Mouse (Mus musculus) kidney, embryonic 15.5 days (tissue): ENCODE data around the gene Zfp39. TPM values are rescaled to one million over a fixed set of nuclear protein-coding genes. Genes with fewer than 3 reads are reported as not detected.

Experiments used
- ATAC-seq: fragments of 200-750 bp; cut with Nextera tagmentation; replicated peaks from 2 replicates; pipeline ENCODE4 v1.8.0; 2017; ENCODE audit warnings: moderate TSS enrichment; ENCODE audit not compliant: low FRiP score
- H3K27ac ChIP-seq: fragments of 300-500 bp; sonication (generic); 2 replicates; pipeline ENCODE4 v1.5.1; 2015; ENCODE audit warnings: mild to moderate bottlenecking, inconsistent platforms
- H3K27me3 ChIP-seq: fragments of 300-500 bp; sonication (generic); 2 replicates; pipeline ENCODE4 v1.6.1; 2015; ENCODE audit warnings: inconsistent platforms
- H3K36me3 ChIP-seq: fragments of 300-500 bp; sonication (generic); 2 replicates; pipeline ENCODE4 v1.6.1; 2015; ENCODE audit warnings: inconsistent platforms
- H3K4me1 ChIP-seq: fragments of 300-500 bp; sonication (generic); 2 replicates; pipeline ENCODE4 v1.6.1; 2015; ENCODE audit warnings: inconsistent platforms
- H3K4me2 ChIP-seq: fragments of 300-500 bp; sonication (generic); 2 replicates; pipeline ENCODE4 v1.6.1; 2015; ENCODE audit warnings: moderate library complexity, mild to moderate bottlenecking, inconsistent platforms
- H3K4me3 ChIP-seq: fragments of 300-500 bp; sonication (generic); replicated peaks from 2 replicates; pipeline ENCODE4 v1.5.1; 2015; ENCODE audit warnings: mild to moderate bottlenecking, inconsistent platforms
- H3K9ac ChIP-seq: fragments of 300-500 bp; sonication (generic); 2 replicates; pipeline ENCODE4 v1.6.1; 2015; ENCODE audit warnings: mild to moderate bottlenecking, inconsistent platforms
- H3K9me3 ChIP-seq: fragments of 300-500 bp; sonication (generic); replicated peaks from 2 replicates; pipeline ENCODE4 v1.6.1; 2016; ENCODE audit warnings: inconsistent platforms
- WGBS: fragments of 180-500 bp; shearing (Covaris S2); methylation state at CpG from one replicate; pipeline ENCODE4 v1.1.7; 2015; ENCODE audit warnings: mixed read lengths; 5-methylcytosine and 5-hydroxymethylcytosine counted together
- polyA plus RNA-seq: library from polyadenylated mRNA; unstranded; fragments of >200 nt; fragmentation: Nextera tagmentation; extraction: Ambion mirVana; gene quantifications from 2 replicates; pipeline ENCODE4 v1.2.1, GENCODE M21; 2015

The Zfp39 gene
- polyA plus RNA-seq, 1 experiment from 2014 or later, result 6.9 TPM

DNA sequence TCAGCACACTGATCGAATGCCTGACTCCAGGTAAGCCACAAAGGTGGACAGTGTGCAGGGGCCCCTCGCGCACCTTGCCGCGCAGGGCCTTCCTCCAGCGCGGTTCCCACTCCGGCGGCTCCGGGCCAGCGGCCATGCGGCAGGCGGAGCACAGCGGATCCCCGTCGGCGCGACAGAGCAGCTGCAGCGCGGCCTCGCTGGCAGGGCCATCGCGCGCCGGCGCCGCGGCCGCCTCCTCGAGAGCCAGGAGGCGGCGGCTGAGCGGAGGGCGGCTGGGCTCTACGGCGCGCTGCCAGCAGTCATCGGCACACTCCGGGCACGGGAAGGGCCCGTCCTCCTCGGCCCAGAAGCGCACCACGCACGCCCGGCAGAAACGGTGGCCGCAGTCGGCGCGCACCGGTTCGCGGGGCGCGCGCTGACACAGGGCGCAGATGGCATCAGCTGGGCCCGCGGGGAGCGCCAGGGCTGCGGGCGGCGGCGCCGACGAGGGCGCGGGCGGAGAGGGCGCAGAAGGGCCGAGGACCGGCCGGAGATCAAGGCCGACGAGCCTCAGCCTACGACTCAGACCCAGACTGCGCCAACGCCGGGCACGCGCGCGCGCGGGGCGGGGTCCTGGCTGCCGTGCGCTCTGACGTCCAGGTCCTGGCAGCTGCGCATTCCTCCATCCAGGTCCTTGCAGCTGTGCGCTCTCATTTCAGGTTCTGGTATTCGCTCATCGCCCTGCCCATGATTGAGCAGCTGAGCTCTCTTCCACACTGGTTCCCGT, 34.5 kb upstream of the Zfp39 start, which contains the start of gene Rnf187:
TSS of gene Rnf187 (minus strand) at position 595 of the 766 bp plus-strand sequence.
- H3K27me3 ChIP-seq, result no peaks in the 10 kb centered on the region
- under 1% methylated on average over 92 of the region's 95 CpGs for WGBS
- peak within 1 kb of the TSS; percentile 98 for H3K4me3 ChIP-seq
- H3K9ac ChIP-seq, result peak within 1 kb of the TSS; percentile 99
- H3K4me2 ChIP-seq, result peak within 1 kb of the TSS; percentile 91
- peaks cover 34% of the 10 kb centered on the region for H3K36me3 ChIP-seq
- no peaks in the 10 kb centered on the region for H3K9me3 ChIP-seq
- peak within 1 kb of the TSS; percentile 96 for H3K27ac ChIP-seq
- peaks cover 25% of the 10 kb centered on the region for H3K4me1 ChIP-seq
- peak; percentile 96 for ATAC-seq

DNA sequence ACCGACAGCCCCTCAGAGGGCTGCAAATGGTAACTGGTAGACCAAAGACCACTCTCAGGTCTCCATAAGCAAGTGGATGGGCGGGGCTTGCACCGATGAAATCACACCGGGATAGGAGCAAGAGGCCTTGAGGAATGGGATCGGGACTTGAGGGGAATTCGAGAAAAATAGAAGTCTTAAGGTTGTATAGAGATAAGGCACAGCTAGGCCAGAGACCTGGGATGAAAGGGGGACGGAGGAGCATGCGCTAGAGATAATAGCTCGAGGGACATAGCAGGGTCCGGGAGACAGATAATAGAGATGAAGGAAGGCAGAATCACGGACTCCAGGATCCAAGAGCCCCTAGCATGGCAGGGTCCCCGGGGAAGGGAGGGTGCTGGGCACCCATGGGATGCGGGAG, 33.9 kb upstream of the Zfp39 start:
- Histone ChIP-seq H3K36me3 (peaks cover 40% of the 10 kb centered on the region), H3K4me2 (peak overlapping the region; percentile 91), H3K9ac (peak overlapping the region; percentile 99), H3K4me3 (peak overlapping the region; percentile 98), H3K27me3 (no peaks in the 10 kb centered on the region), H3K9me3 (no peaks in the 10 kb centered on the region), H3K4me1 (peaks cover 23% of the 10 kb centered on the region), H3K27ac (peak overlapping the region; percentile 96)
- WGBS, result 1% methylated on average over 13 of the region's 13 CpGs
- no peak for ATAC-seq

DNA sequence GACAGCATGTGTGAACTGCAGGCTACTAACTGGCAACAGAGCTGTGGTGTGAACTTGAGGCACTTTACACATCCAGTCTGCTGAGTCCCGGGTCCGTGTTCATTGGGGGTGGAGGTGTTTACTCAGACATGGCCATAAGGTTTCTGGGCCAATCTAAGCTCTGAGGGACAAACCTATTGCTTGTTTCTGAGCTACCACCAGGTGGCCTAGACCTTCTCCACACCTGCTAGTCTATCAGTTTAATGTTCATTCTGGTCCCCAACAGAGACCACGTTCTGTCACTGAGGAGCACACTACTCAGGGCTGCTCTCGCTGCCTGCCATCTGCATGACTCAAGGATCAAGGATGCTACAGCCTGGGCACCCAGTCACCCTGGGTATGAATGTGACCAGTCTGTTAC, 27.6 kb upstream of the Zfp39 start:
- Histone ChIP-seq H3K9me3 (no peaks in the 10 kb centered on the region), H3K27me3 (no peaks in the 10 kb centered on the region), H3K36me3 (peaks cover 56% of the 10 kb centered on the region), H3K27ac (no peak overlapping the region), H3K9ac (no peak overlapping the region), H3K4me1 (peaks cover 15% of the 10 kb centered on the region), H3K4me3 (no peak overlapping the region), H3K4me2 (no peak overlapping the region)
- 57% methylated on average over 4 of the region's 4 CpGs for WGBS
- ATAC-seq, result no peak

DNA sequence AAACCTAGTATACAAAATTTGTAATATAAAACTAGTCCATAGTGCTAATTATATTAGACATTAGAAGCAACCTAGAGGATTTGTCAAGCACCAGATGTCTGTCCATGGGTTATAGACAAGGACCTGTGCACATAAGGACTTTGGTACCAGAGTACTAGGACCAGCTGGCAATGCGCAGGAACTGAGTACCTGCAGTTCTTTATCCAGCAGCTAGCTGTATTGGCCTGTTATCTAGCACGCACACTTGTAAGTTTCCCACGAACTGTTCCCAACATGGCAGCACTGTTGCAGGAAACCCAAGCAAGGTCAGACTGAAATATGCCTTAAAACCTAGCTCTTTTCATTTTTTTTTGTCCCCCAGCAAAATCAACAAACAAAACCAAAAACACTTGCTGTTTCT, 26.2 kb upstream of the Zfp39 start:
- Histone ChIP-seq H3K27me3 (no peaks in the 10 kb centered on the region), H3K4me1 (peaks cover 14% of the 10 kb centered on the region; the same call in 1 of the 2 replicates), H3K4me2 (no peak overlapping the region), H3K9me3 (no peaks in the 10 kb centered on the region), H3K4me3 (no peak overlapping the region), H3K27ac (no peak overlapping the region), H3K9ac (no peak overlapping the region), H3K36me3 (peaks cover 43% of the 10 kb centered on the region)
- 92% methylated on average over 3 of the region's 3 CpGs for WGBS
- no peak for ATAC-seq

DNA sequence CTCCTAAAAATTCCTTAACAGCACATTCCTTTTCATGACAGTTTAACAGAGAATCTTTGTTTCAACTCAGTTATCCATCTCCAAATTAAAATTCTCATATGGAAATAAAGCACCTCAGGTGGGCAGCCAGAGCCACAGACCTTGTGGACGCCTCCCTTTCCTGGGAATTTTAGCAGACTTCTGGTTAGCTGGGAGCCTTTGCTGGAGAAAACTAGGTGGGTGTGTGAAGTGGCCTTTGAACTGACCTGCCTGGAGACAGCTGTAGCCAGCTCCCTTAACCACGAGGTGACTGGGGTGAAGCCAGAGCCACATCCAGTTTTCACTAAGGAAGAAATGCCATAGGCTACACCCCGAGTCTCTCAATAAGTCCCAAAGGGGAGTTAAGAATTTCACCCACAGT, 25.6 kb upstream of the Zfp39 start:
- Histone ChIP-seq H3K4me1 (peaks cover 14% of the 10 kb centered on the region; the same call in 1 of the 2 replicates), H3K9ac (no peak overlapping the region), H3K4me3 (no peak overlapping the region), H3K9me3 (no peaks in the 10 kb centered on the region), H3K36me3 (peaks cover 40% of the 10 kb centered on the region), H3K27ac (peak overlapping the region; percentile 73), H3K4me2 (no peak overlapping the region), H3K27me3 (no peaks in the 10 kb centered on the region)
- ATAC-seq, result no peak
- 45% methylated on average over 3 of the region's 3 CpGs for WGBS

DNA sequence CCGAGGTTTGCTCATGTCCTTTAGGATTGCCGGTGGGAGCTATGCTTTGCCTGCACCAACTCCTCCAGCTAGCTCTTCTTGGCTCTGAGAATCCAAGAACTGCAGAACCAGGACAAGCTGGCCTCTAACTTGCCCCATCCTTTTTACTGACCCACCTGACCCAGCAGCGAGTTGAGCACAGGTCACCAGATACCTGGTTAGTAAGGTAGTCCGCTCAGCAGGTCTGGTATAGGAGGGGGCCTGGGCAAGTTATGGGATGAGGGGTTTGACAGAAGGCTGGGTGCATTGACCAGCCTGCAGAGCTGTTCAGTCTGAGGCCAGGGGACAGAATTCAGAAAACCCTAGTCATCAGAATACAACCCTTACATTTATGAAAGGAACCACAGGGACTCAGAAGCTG, 25.0 kb upstream of the Zfp39 start:
- 80% methylated on average over 4 of the region's 4 CpGs for WGBS
- Histone ChIP-seq H3K9me3 (no peaks in the 10 kb centered on the region), H3K27ac (peak overlapping the region; percentile 22; the same call in 1 of the 2 replicates), H3K4me2 (no peak overlapping the region), H3K27me3 (no peaks in the 10 kb centered on the region), H3K36me3 (peaks cover 34% of the 10 kb centered on the region), H3K4me3 (no peak overlapping the region), H3K4me1 (peaks cover 14% of the 10 kb centered on the region; the same call in 1 of the 2 replicates), H3K9ac (no peak overlapping the region)
- no peak for ATAC-seq

DNA sequence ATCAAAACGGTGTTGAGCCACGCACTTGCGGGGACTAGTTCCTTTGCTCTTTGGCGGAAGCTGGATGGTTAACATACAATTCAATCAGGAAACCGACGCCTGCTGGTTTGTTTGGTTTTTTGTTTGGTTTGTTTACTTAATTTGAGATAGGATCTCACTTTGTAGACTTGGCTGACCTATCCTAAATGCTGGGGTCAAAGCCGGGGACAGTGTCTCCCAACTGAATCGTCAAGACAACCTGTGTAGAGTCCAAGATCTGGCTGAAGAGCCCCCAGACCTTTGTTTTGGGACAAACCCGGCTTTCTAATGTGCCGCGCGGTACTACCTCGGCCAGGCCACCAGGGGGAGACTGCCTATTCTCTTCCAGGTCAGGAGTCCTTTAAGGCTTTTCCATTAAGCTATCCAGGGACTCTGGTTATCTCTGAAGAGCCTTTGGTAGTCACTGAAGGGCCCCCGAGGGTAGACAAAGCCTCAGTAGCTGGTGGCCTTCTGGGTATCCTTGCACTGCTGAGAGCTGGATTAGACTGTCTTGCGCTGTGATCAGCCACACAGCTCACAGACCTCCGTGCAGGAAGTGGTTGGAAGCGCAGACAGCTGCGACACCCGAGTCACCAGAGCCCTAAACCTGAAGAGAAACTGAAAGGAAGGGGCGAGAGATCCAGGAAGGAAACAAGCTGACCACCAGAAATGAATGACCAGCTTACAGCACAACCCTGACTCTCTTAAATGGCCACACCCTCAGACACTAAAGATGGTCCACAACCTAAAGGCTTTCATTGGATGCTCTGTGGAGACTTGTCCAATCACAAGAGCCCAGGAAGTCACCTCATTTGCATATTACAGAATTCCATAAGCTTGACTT, 24.0 kb upstream of the Zfp39 start:
- H3K4me3 ChIP-seq, result peak overlapping the region; percentile 26
- H3K4me2 ChIP-seq, result peak overlapping the region; percentile 45
- peaks cover 14% of the 10 kb centered on the region; the same call in 1 of the 2 replicates for H3K4me1 ChIP-seq
- H3K36me3 ChIP-seq, result peaks cover 23% of the 10 kb centered on the region
- WGBS, result 34% methylated on average over 20 of the region's 20 CpGs
- H3K9me3 ChIP-seq, result no peaks in the 10 kb centered on the region
- peak overlapping the region; percentile 74 for H3K27ac ChIP-seq
- H3K9ac ChIP-seq, result 0 out of 2 replicates have a peak overlapping the region, but pooled peaks have one; percentile 14
- no peaks in the 10 kb centered on the region for H3K27me3 ChIP-seq
- ATAC-seq, result peak; percentile 75

DNA sequence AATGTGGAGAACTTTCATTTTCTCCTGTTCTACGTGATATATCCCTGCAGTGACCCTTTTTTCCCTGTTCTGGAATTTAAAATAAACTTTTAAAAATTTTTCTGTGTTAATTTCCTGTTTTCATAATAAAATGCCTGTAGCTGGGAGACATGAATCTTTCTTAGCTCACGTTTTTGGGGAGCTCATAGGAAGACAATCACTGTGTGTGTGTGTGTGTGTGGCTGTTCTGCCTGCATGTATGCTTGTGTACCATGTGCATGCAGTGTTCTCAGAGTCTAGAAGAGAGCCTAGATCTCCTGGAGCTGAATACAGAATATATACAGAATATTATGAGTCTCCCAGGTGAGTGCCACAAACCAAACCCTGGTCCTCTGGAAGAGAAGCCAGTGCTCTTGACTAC, 23.0 kb upstream of the Zfp39 start:
- Histone ChIP-seq H3K27me3 (no peaks in the 10 kb centered on the region), H3K36me3 (peaks cover 14% of the 10 kb centered on the region), H3K9me3 (no peaks in the 10 kb centered on the region), H3K27ac (no peak overlapping the region), H3K4me2 (no peak overlapping the region), H3K4me1 (peaks cover 14% of the 10 kb centered on the region; the same call in 1 of the 2 replicates), H3K9ac (no peak overlapping the region), H3K4me3 (no peak overlapping the region)
- WGBS, result 66% methylated on average over 2 of the region's 2 CpGs
- ATAC-seq, result no peak

DNA sequence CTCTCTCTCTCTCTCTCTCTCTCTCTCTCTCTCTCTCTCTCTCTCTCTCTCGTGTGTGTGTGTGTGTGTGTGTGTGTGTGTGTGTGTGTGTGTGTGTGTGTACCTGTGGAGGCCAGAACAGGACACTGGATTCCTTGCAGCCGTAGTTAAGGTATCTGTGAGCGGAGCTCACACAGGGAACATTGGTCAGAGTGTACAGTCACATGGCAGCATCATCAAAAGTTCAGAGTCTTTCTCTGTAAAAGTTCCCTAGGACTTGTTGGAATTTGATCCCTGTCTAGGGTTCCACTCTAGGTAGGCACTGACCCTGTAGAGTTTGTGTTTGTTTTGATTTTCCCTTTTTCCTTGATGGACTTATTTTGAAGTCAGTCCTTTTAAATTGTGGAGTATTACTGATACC, 22.6 kb upstream of the Zfp39 start:
- Histone ChIP-seq H3K4me2 (no peak overlapping the region), H3K36me3 (peaks cover 10% of the 10 kb centered on the region), H3K4me1 (peaks cover 14% of the 10 kb centered on the region; the same call in 1 of the 2 replicates), H3K27me3 (no peaks in the 10 kb centered on the region), H3K9me3 (no peaks in the 10 kb centered on the region), H3K4me3 (no peak overlapping the region), H3K9ac (no peak overlapping the region), H3K27ac (no peak overlapping the region)
- ATAC-seq, result no peak
- WGBS, result 72% methylated on average over 2 of the region's 3 CpGs

DNA sequence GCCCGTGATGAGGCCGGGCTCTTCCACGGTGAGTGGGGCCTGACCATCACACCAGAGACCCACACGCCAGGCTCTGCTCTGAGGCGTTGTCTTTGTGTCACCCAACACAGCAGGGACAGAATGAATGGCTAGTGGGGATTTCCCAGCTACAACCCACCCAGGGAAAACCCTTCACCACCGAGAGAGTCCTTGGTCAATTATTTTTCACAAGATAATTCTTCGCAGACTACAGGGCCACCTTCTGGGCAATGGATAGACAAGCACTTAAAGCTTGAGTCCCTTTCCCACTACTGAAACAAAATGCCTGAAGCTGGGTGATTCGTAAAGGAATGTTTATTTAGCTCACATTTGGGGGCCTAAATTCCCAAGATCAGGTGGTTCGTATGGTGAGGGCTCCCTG, 18.4 kb upstream of the Zfp39 start:
- no peaks in the 10 kb centered on the region for H3K36me3 ChIP-seq
- H3K9ac ChIP-seq, result no peak overlapping the region
- WGBS, result 82% methylated on average over 9 of the region's 9 CpGs
- no peak overlapping the region for H3K4me3 ChIP-seq
- no peak overlapping the region for H3K27ac ChIP-seq
- H3K27me3 ChIP-seq, result no peaks in the 10 kb centered on the region
- no peak overlapping the region for H3K4me2 ChIP-seq
- ATAC-seq, result no peak
- H3K4me1 ChIP-seq, result no peaks in the 10 kb centered on the region
- H3K9me3 ChIP-seq, result no peaks in the 10 kb centered on the region

DNA sequence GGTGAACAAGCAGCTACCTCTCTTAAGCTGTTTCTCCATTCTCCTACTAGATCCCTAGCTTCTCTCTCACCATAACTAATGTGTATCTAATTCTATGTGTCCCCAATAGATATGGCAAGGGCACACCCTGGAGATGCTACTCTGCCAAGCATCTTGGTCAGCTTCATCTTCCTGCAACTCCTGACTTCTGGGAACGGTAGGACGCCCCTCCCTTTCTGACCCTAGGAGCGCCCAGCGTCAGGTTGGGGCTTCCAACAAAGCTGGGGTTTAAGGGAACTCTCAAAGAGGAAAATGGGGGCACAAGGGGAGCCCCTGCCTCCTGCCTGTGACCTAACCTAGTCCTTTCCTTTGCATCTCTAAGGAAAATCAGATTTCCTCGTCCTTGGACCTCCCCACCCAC, 14.7 kb upstream of the Zfp39 start:
- WGBS, result 76% methylated on average over 5 of the region's 5 CpGs
- H3K4me3 ChIP-seq, result no peak overlapping the region

More for the DNA sequence above, 14.7 kb upstream of the Zfp39 start:
- H3K9ac ChIP-seq, result no peak overlapping the region
- no peak overlapping the region for H3K4me2 ChIP-seq
- no peak overlapping the region for H3K27ac ChIP-seq
- 0 out of 2 replicates have a peak, but pooled peaks cover 5% of the 10 kb centered on the region for H3K27me3 ChIP-seq
- peaks cover 6% of the 10 kb centered on the region for H3K4me1 ChIP-seq
- H3K9me3 ChIP-seq, result no peaks in the 10 kb centered on the region
- ATAC-seq, result no peak
- no peaks in the 10 kb centered on the region for H3K36me3 ChIP-seq
